Mouse (Mus musculus): ENCODE measurements around the gene Efcab11.

- TF ChIP-seq CTCF (IDR thresholded peaks at IDR 0.05; ENCODE audit: low read depth, low read length) (no peak), GATA1 (IDR thresholded peaks at IDR 0.05; ENCODE audit: borderline replicate concordance, low read length) (no peak), POLR2AphosphoS5 (IDR thresholded peaks at IDR 0.05; ENCODE audit: insufficient replicate concordance, low read depth, low read length) (no peak)
These were observed 172.0 kb downstream of the Efcab11 start for GRCm38 (mm10) chr12:99712214-99712613.
